Mouse (Mus musculus): ENCODE data around the gene Rbm17. TPM values are rescaled to one million over a fixed set of nuclear protein-coding genes. Genes with fewer than 3 reads are reported as not detected.

Rbm17 gene
- polyA plus RNA-seq, 1 experiment from 2014 or later: 220 TPM

DNA sequence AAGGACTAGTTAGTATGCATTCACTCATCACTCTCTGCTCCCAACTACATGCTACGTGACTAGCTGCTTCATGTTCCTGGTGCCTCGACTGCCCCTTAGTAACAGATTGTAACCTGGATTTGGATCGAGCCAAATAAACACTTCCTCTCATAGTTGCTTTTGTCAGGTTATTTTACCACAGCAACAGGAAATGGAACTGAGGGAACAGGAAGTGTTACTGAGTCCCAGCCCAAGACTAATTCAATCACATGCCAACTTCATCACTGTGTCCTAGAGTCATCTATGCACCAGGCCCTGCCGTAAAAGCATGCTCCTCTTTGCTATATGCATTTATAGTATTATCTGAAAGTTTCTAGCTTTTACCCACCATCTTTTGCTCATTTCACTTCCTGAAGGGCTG, 16.0 kb downstream of the Rbm17 start:
- H3K27me3 ChIP-seq (ENCODE audit: control insufficient read depth, insufficient read depth, low read length): no peaks in the 10 kb centered on the region
- no peak overlapping the region for H3K9ac ChIP-seq (replicated peaks; ENCODE audit: low read length)
- H3K4me2 ChIP-seq (ENCODE audit: low read depth, low read length): no peak overlapping the region
- WGBS: 91% methylated on average over 4 of the region's 4 CpGs
- no peaks in the 10 kb centered on the region for H3K4me1 ChIP-seq (ENCODE audit: control insufficient read depth, insufficient read depth, low read length)
- H3K27ac ChIP-seq (replicated peaks; ENCODE audit: low read depth, low read length): no peak overlapping the region
- no peaks in the 10 kb centered on the region for H3K9me3 ChIP-seq (replicated peaks; ENCODE audit: control insufficient read depth, low read length)
- H3K4me3 ChIP-seq (ENCODE audit: low read depth, low read length): no peak overlapping the region
- H3K36me3 ChIP-seq (replicated peaks; ENCODE audit: control insufficient read depth, insufficient read depth, low read depth, low read length): peaks cover 17% of the 10 kb centered on the region
- ATAC-seq (replicated peaks; ENCODE audit: insufficient number of reproducible peaks, low FRiP score, low TSS enrichment, low read depth) (no peak), DNase-seq (ENCODE audit: low spot score) (no peak)

DNA sequence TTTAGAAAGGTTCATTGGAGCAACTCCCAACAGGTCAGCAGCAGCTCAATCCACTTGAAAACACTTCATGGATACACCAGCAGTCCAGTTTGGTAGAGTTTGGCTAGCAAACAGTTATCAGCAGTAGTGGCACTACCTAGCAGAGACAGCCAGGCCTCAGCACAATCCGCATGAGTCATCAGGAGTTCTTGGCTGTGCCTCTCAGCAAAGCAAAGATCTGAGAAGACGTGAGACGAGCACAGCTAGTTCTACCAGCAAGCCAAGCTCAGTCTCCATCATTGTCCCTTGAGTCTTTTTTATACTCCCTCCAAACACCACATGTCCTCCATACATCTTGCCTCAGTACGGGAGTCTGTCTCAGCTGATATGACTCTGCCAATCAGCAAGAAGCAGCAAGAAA, 24.6 kb downstream of the Rbm17 start:
- DNase-seq (ENCODE audit: low spot score) (no peak), ATAC-seq (replicated peaks; ENCODE audit: insufficient number of reproducible peaks, low FRiP score, low TSS enrichment, low read depth) (no peak)
- no peak overlapping the region for H3K27ac ChIP-seq (replicated peaks; ENCODE audit: low read depth, low read length)
- H3K4me3 ChIP-seq (ENCODE audit: low read depth, low read length): no peak overlapping the region
- H3K36me3 ChIP-seq (replicated peaks; ENCODE audit: control insufficient read depth, insufficient read depth, low read depth, low read length): peaks cover 5% of the 10 kb centered on the region
- H3K9me3 ChIP-seq (replicated peaks; ENCODE audit: control insufficient read depth, low read length): no peaks in the 10 kb centered on the region
- no peak overlapping the region for H3K9ac ChIP-seq (replicated peaks; ENCODE audit: low read length)
- H3K4me2 ChIP-seq (ENCODE audit: low read depth, low read length): no peak overlapping the region
- WGBS: 94% methylated on average over 4 of the region's 4 CpGs
- H3K4me1 ChIP-seq (ENCODE audit: control insufficient read depth, insufficient read depth, low read length): no peaks in the 10 kb centered on the region
- no peaks in the 10 kb centered on the region for H3K27me3 ChIP-seq (ENCODE audit: control insufficient read depth, insufficient read depth, low read length)

DNA sequence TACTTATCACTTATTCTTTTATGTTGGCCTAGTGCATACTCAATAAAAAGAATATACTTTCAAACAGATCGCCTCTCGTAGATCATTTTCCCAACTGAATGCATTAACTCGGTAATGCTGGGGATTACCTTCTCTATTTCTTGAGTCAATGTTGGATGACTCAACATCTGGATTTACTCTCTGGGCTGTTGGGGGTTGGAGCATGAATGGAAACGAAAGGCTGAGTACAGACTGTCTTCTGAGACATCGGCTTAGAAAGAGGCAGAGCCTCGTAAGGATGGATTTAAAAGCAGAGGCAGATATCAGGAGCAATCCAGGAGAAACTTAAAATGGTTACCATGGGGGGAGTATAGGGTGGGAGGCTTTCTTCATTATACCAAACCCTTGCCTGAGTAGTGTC, 25.8 kb downstream of the Rbm17 start:
- Histone ChIP-seq H3K4me1 (ENCODE audit: control insufficient read depth, insufficient read depth, low read length) (no peaks in the 10 kb centered on the region), H3K27me3 (ENCODE audit: control insufficient read depth, insufficient read depth, low read length) (no peaks in the 10 kb centered on the region), H3K4me3 (ENCODE audit: low read depth, low read length) (no peak overlapping the region), H3K9ac (replicated peaks; ENCODE audit: low read length) (no peak overlapping the region), H3K4me2 (ENCODE audit: low read depth, low read length) (no peak overlapping the region), H3K36me3 (replicated peaks; ENCODE audit: control insufficient read depth, insufficient read depth, low read depth, low read length) (peaks cover 3% of the 10 kb centered on the region), H3K9me3 (replicated peaks; ENCODE audit: control insufficient read depth, low read length) (no peaks in the 10 kb centered on the region), H3K27ac (replicated peaks; ENCODE audit: low read depth, low read length) (no peak overlapping the region)
- DNase-seq (ENCODE audit: low spot score) (no peak), ATAC-seq (replicated peaks; ENCODE audit: insufficient number of reproducible peaks, low FRiP score, low TSS enrichment, low read depth) (no peak)
- WGBS: 88% methylated on average over 6 of the region's 6 CpGs

DNA sequence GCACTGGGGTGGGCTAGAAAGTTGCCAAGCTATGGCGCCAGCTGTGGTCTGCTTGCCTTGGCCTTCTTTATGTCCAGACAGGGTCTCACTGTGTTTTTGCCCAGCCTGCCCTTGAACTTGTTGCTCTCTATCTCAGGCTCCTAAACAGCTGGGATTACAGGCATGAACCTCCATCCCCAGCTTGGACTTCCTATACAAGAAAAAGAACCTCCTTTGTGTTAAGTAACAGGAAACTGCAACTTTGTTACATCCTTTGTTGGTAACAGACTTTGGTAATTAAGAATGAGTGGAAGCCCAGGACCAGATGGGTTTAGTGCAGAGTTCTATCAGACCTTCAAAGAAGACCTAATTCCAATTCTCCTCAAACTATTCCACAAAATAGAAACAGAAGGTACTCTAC, 30.3 kb downstream of the Rbm17 start:
- no peak overlapping the region for H3K27ac ChIP-seq (replicated peaks; ENCODE audit: low read depth, low read length)
- no peak overlapping the region for H3K4me2 ChIP-seq (ENCODE audit: low read depth, low read length)
- ATAC-seq (replicated peaks; ENCODE audit: insufficient number of reproducible peaks, low FRiP score, low TSS enrichment, low read depth) (no peak), DNase-seq (ENCODE audit: low spot score) (no peak)
- H3K9ac ChIP-seq (replicated peaks; ENCODE audit: low read length): no peak overlapping the region
- no peaks in the 10 kb centered on the region for H3K9me3 ChIP-seq (replicated peaks; ENCODE audit: control insufficient read depth, low read length)
- 91% methylated on average over 1 of the region's 1 CpGs for WGBS
- no peaks in the 10 kb centered on the region for H3K27me3 ChIP-seq (ENCODE audit: control insufficient read depth, insufficient read depth, low read length)
- H3K36me3 ChIP-seq (replicated peaks; ENCODE audit: control insufficient read depth, insufficient read depth, low read depth, low read length): no peaks in the 10 kb centered on the region
- no peaks in the 10 kb centered on the region for H3K4me1 ChIP-seq (ENCODE audit: control insufficient read depth, insufficient read depth, low read length)
- no peak overlapping the region for H3K4me3 ChIP-seq (ENCODE audit: low read depth, low read length)

- Histone ChIP-seq H3K36me3 (replicated peaks; ENCODE audit: control insufficient read depth, insufficient read depth, low read depth, low read length) (no peaks in the 10 kb centered on the region), H3K9me3 (replicated peaks; ENCODE audit: control insufficient read depth, low read length) (no peaks in the 10 kb centered on the region), H3K4me1 (ENCODE audit: control insufficient read depth, insufficient read depth, low read length) (no peaks in the 10 kb centered on the region), H3K4me2 (ENCODE audit: low read depth, low read length) (no peak overlapping the region), H3K27ac (replicated peaks; ENCODE audit: low read depth, low read length) (no peak overlapping the region), H3K9ac (replicated peaks; ENCODE audit: low read length) (no peak overlapping the region), H3K27me3 (ENCODE audit: control insufficient read depth, insufficient read depth, low read length) (no peaks in the 10 kb centered on the region), H3K4me3 (ENCODE audit: low read depth, low read length) (no peak overlapping the region)
- ATAC-seq (replicated peaks; ENCODE audit: insufficient number of reproducible peaks, low FRiP score, low TSS enrichment, low read depth): no peak
- DNase-seq (ENCODE audit: low spot score): no peak
- 39% methylated on average over 6 of the region's 6 CpGs for WGBS
Observed at GRCm38 (mm10) chr2:11571004-11571535, 32.9 kb downstream of the Rbm17 start.

DNA sequence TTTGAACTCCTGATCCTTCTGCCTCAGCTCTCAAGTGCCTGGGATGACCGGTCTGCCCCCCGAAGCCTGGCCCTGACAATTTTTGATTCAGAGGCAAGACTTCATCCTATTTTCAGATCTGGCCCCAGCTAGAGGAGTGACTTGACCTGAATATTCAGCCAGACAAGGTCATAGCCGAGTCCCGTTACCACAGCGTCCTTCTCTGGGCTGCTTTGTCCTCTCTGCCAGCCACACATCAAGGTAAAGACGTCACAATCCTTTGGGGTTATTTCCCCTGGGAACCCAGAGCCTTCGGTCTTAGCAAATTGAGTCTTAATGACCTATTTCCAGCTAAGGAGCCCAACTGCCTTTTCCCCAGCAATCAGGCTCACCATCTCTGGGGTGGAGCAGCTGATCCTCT, 35.5 kb downstream of the Rbm17 start:
- DNase-seq (ENCODE audit: low spot score) (no peak), ATAC-seq (replicated peaks; ENCODE audit: insufficient number of reproducible peaks, low FRiP score, low TSS enrichment, low read depth) (no peak)
- H3K9ac ChIP-seq (replicated peaks; ENCODE audit: low read length): no peak overlapping the region
- no peaks in the 10 kb centered on the region for H3K9me3 ChIP-seq (replicated peaks; ENCODE audit: control insufficient read depth, low read length)
- H3K4me3 ChIP-seq (ENCODE audit: low read depth, low read length): no peak overlapping the region
- H3K4me2 ChIP-seq (ENCODE audit: low read depth, low read length): no peak overlapping the region
- 86% methylated on average over 7 of the region's 7 CpGs for WGBS
- H3K27ac ChIP-seq (replicated peaks; ENCODE audit: low read depth, low read length): no peak overlapping the region
- no peaks in the 10 kb centered on the region for H3K27me3 ChIP-seq (ENCODE audit: control insufficient read depth, insufficient read depth, low read length)
- H3K36me3 ChIP-seq (replicated peaks; ENCODE audit: control insufficient read depth, insufficient read depth, low read depth, low read length): no peaks in the 10 kb centered on the region
- no peaks in the 10 kb centered on the region for H3K4me1 ChIP-seq (ENCODE audit: control insufficient read depth, insufficient read depth, low read length)

GRCm38 (mm10) chr2:11567781-11568362, 36.1 kb downstream of the Rbm17 start:
- ATAC-seq (replicated peaks; ENCODE audit: insufficient number of reproducible peaks, low FRiP score, low TSS enrichment, low read depth): no peak
- Histone ChIP-seq H3K27ac (replicated peaks; ENCODE audit: low read depth, low read length) (no peak overlapping the region), H3K4me1 (ENCODE audit: control insufficient read depth, insufficient read depth, low read length) (no peaks in the 10 kb centered on the region), H3K9me3 (replicated peaks; ENCODE audit: control insufficient read depth, low read length) (no peaks in the 10 kb centered on the region), H3K4me2 (ENCODE audit: low read depth, low read length) (no peak overlapping the region), H3K4me3 (ENCODE audit: low read depth, low read length) (no peak overlapping the region), H3K36me3 (replicated peaks; ENCODE audit: control insufficient read depth, insufficient read depth, low read depth, low read length) (no peaks in the 10 kb centered on the region), H3K9ac (replicated peaks; ENCODE audit: low read length) (no peak overlapping the region), H3K27me3 (ENCODE audit: control insufficient read depth, insufficient read depth, low read length) (no peaks in the 10 kb centered on the region)
- peak; percentile 26 for DNase-seq (ENCODE audit: low spot score)
- WGBS: 59% methylated on average over 4 of the region's 4 CpGs

DNA sequence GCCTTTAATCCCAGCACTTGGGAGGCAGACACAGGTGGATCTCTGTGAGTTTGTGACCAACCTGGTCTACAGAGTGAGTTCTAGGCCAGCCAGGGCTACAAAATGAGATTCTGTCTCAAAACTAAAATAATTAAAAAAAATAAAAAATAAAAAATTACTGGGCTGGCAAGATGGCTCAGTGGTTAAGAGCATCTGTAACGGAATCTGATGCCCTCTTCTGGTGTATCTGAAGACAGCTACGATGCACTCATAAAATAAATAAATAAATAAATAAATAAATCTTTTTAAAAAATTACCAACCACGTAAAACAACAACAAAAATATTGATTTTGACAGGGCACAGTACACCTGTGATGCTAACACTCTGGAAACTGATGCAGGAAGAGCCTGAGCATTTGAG, 37.1 kb downstream of the Rbm17 start:
- H3K9ac ChIP-seq (replicated peaks; ENCODE audit: low read length): no peak overlapping the region
- ATAC-seq (replicated peaks; ENCODE audit: insufficient number of reproducible peaks, low FRiP score, low TSS enrichment, low read depth) (no peak), DNase-seq (ENCODE audit: low spot score) (no peak)
- no peak overlapping the region for H3K4me2 ChIP-seq (ENCODE audit: low read depth, low read length)
- no peaks in the 10 kb centered on the region for H3K36me3 ChIP-seq (replicated peaks; ENCODE audit: control insufficient read depth, insufficient read depth, low read depth, low read length)
- H3K4me1 ChIP-seq (ENCODE audit: control insufficient read depth, insufficient read depth, low read length): no peaks in the 10 kb centered on the region
- no peak overlapping the region for H3K27ac ChIP-seq (replicated peaks; ENCODE audit: low read depth, low read length)
- WGBS: 88% methylated on average over 3 of the region's 3 CpGs
- H3K27me3 ChIP-seq (ENCODE audit: control insufficient read depth, insufficient read depth, low read length): no peaks in the 10 kb centered on the region
- no peak overlapping the region for H3K4me3 ChIP-seq (ENCODE audit: low read depth, low read length)
- H3K9me3 ChIP-seq (replicated peaks; ENCODE audit: control insufficient read depth, low read length): no peaks in the 10 kb centered on the region

Data from embryonic facial prominence, embryonic 11.5 days (tissue).